Mouse (Mus musculus) thymus, adult 2 months (tissue): Measurements from ENCODE around the gene Adap1.
"Not testable (repeated sequence)": the region's sequence is repeated elsewhere in the genome, so short reads cannot be mapped to it uniquely, and the experiment has no call there.

Source experiments
- CTCF ChIP-seq: fragments of 200-500 bp; IDR thresholded peaks from 2 replicates; pipeline ENCODE4 v1.5.1; 2012; ENCODE audit warnings: mild to moderate bottlenecking, control low read depth, low read length, moderate library complexity, borderline replicate concordance; ENCODE audit not compliant: control insufficient read depth, poor library complexity, insufficient read depth; ENCODE audit errors: extremely low read depth
- POLR2A ChIP-seq: fragments of 200-500 bp; IDR thresholded peaks from 2 replicates; pipeline ENCODE4 v1.6.1; 2012; ENCODE audit warnings: mild to moderate bottlenecking, low read length, control low read depth, moderate library complexity; ENCODE audit not compliant: control insufficient read depth, poor library complexity, insufficient read depth; ENCODE audit errors: extremely low read depth

GRCm38 (mm10) chr5:139334394-139334793 lies 9.0 kb upstream of the Adap1 start:
- not testable (repeated sequence) for TF ChIP-seq POLR2A, CTCF
